Mouse (Mus musculus) MEL (cell line): ENCODE data around the gene Zfyve21. TPM values are rescaled to one million over a fixed set of nuclear protein-coding genes. Genes with fewer than 3 reads are reported as not detected.
A peak's percentile ranks its signal among the peaks of the same experiment; 100 is the strongest.

Experiments used
- DNase-seq: peaks from one replicate; pipeline ENCODE4 v3.0.0; 2011; ENCODE audit warnings: low read depth, low spot score
- H3K27ac ChIP-seq: 2 replicates; pipeline ENCODE4 v1.5.1; 2012; ENCODE audit warnings: low read depth, mild to moderate bottlenecking, control low read depth, low read length, moderate library complexity; ENCODE audit not compliant: control insufficient read depth
- H3K27me3 ChIP-seq, 2 experiments: fragments of 150-350 bp in 1 of 2; sonication (generic) in 1 of 2; 2 replicates each; pipeline ENCODE4 v1.6.1; 2012; ENCODE audit warnings: low read length in 2 of 2, mild to moderate bottlenecking in 2 of 2, improper control_type of control experiment in 1 of 2, moderate library complexity in 1 of 2; ENCODE audit not compliant: insufficient read depth in 2 of 2, control insufficient read depth in 1 of 2
- H3K36me3 ChIP-seq, 2 experiments: 2 replicates each; pipeline ENCODE4 v1.6.1; 2012 to 2014; ENCODE audit warnings: low read length in 2 of 2, improper control_type of control experiment in 1 of 2, inconsistent platforms in 1 of 2, mild to moderate bottlenecking in 1 of 2; ENCODE audit not compliant: insufficient read depth in 2 of 2, control insufficient read depth in 1 of 2
- H3K4me1 ChIP-seq, 2 experiments: fragments of 150-350 bp in 1 of 2; sonication (generic) in 1 of 2; 2 replicates each; pipeline ENCODE4 v1.6.1; 2012; ENCODE audit warnings: low read length in 2 of 2, improper control_type of control experiment in 1 of 2, mild to moderate bottlenecking in 1 of 2; ENCODE audit not compliant: insufficient read depth in 2 of 2, control insufficient read depth in 1 of 2
- H3K4me3 ChIP-seq, 2 experiments: fragments of 150-350 bp in 1 of 2; sonication (generic) in 1 of 2; 2 replicates each; pipeline ENCODE4 v1.5.1; 2012; ENCODE audit warnings: low read depth in 2 of 2, low read length in 2 of 2, mild to moderate bottlenecking in 2 of 2, moderate library complexity in 2 of 2, control low read depth in 1 of 2, improper control_type of control experiment in 1 of 2; ENCODE audit not compliant: control insufficient read depth in 1 of 2, insufficient read depth in 1 of 2
- H3K79me2 ChIP-seq: 2 replicates; pipeline ENCODE4 v1.6.1; 2012; ENCODE audit warnings: mild to moderate bottlenecking, low read length, moderate library complexity; ENCODE audit not compliant: control insufficient read depth, poor library complexity, insufficient read depth
- H3K9ac ChIP-seq: 2 replicates; pipeline ENCODE4 v1.6.1; 2012; ENCODE audit warnings: low read depth, mild to moderate bottlenecking, control low read depth, low read length, moderate library complexity; ENCODE audit not compliant: control insufficient read depth, poor library complexity, severe bottlenecking
- H3K9me3 ChIP-seq: fragments of 150-350 bp; sonication (generic); replicated peaks from 2 replicates; pipeline ENCODE4 v1.6.1; 2012; ENCODE audit warnings: mild to moderate bottlenecking, low read length, improper control_type of control experiment, moderate library complexity; ENCODE audit not compliant: insufficient read depth
- CHD2 ChIP-seq: IDR thresholded peaks from 2 replicates; pipeline ENCODE4 v1.6.1; 2011; ENCODE audit warnings: low read length, improper control_type of control experiment
- CTCF ChIP-seq, 3 experiments: IDR thresholded peaks in 2 of 3; conservative IDR thresholded peaks in 1 of 3; 2 replicates each; pipeline ENCODE4 v1.5.1; 2011 to 2012; ENCODE audit warnings: low read length in 3 of 3, low read depth in 2 of 3, mild to moderate bottlenecking in 2 of 3, improper control_type of control experiment in 1 of 3, inconsistent platforms in 1 of 3, mixed read lengths in 1 of 3, moderate library complexity in 1 of 3; ENCODE audit not compliant: control insufficient read depth in 1 of 3, insufficient read depth in 1 of 3, poor library complexity in 1 of 3, severe bottlenecking in 1 of 3
- E2F4 ChIP-seq: IDR thresholded peaks from 2 replicates; pipeline ENCODE4 v1.6.1; 2011; ENCODE audit warnings: low read depth, low read length, improper control_type of control experiment, borderline replicate concordance
- HCFC1 ChIP-seq: IDR thresholded peaks from 2 replicates; pipeline ENCODE4 v1.6.1; 2012; ENCODE audit warnings: low read depth, mild to moderate bottlenecking, inconsistent platforms, low read length, improper control_type of control experiment, moderate library complexity
- KAT2A ChIP-seq: conservative IDR thresholded peaks from 2 replicates; pipeline ENCODE4 v1.6.1; 2012; ENCODE audit warnings: low read depth, low read length, improper control_type of control experiment, inconsistent platforms
- MAX ChIP-seq: IDR thresholded peaks from 2 replicates; pipeline ENCODE4 v1.6.1; 2011; ENCODE audit warnings: low read length, improper control_type of control experiment
- MAZ ChIP-seq: IDR thresholded peaks from 2 replicates; pipeline ENCODE4 v1.6.1; 2012; ENCODE audit warnings: low read depth, mild to moderate bottlenecking, inconsistent platforms, low read length, improper control_type of control experiment
- MXI1 ChIP-seq: IDR thresholded peaks from 2 replicates; pipeline ENCODE4 v1.6.1; 2011; ENCODE audit warnings: mild to moderate bottlenecking, low read depth, low read length, improper control_type of control experiment
- NELFE ChIP-seq: IDR thresholded peaks from 2 replicates; pipeline ENCODE4 v1.6.1; 2011; ENCODE audit warnings: low read depth, low read length, improper control_type of control experiment
- NRF1 ChIP-seq: IDR thresholded peaks from 2 replicates; pipeline ENCODE4 v1.6.1; 2014; ENCODE audit warnings: low read depth, mild to moderate bottlenecking, inconsistent platforms, low read length, improper control_type of control experiment, moderate library complexity; ENCODE audit not compliant: poor library complexity, insufficient read depth, severe bottlenecking
- POLR2A ChIP-seq, 2 experiments: IDR thresholded peaks; 2 replicates each; pipeline ENCODE4 v1.6.1; 2011 to 2012; ENCODE audit warnings: low read length in 2 of 2, mild to moderate bottlenecking in 2 of 2, control low read depth in 1 of 2, improper control_type of control experiment in 1 of 2, low read depth in 1 of 2, moderate library complexity in 1 of 2; ENCODE audit not compliant: control insufficient read depth in 1 of 2, insufficient read depth in 1 of 2, poor library complexity in 1 of 2
- POLR2AphosphoS2 ChIP-seq: IDR thresholded peaks from 2 replicates; pipeline ENCODE4 v1.6.1; 2011; ENCODE audit warnings: low read length, improper control_type of control experiment
- TCF12 ChIP-seq: IDR thresholded peaks from 2 replicates; pipeline ENCODE4 v1.6.1; 2014; ENCODE audit warnings: low read depth, mild to moderate bottlenecking, inconsistent platforms, low read length, improper control_type of control experiment, moderate library complexity
- UBTF ChIP-seq: IDR thresholded peaks from 2 replicates; pipeline ENCODE4 v1.6.1; 2012; ENCODE audit warnings: low read depth, mild to moderate bottlenecking, inconsistent platforms, low read length, improper control_type of control experiment, moderate library complexity, borderline replicate concordance; ENCODE audit not compliant: insufficient read depth
- USF1 ChIP-seq: IDR thresholded peaks from 2 replicates; pipeline ENCODE4 v1.6.1; 2014; ENCODE audit warnings: low read depth, mild to moderate bottlenecking, inconsistent platforms, low read length, improper control_type of control experiment, moderate library complexity
- USF2 ChIP-seq, 2 experiments: IDR thresholded peaks; 2 replicates each; pipeline ENCODE4 v1.6.1; 2011 to 2012; ENCODE audit warnings: improper control_type of control experiment in 2 of 2, low read length in 2 of 2, borderline replicate concordance in 1 of 2, inconsistent platforms in 1 of 2, low read depth in 1 of 2, mild to moderate bottlenecking in 1 of 2; ENCODE audit not compliant: insufficient read depth in 1 of 2
- ZKSCAN1 ChIP-seq: IDR thresholded peaks from 2 replicates; pipeline ENCODE4 v1.6.1; 2012; ENCODE audit warnings: low read depth, mild to moderate bottlenecking, inconsistent platforms, low read length, improper control_type of control experiment, moderate library complexity
- ZMIZ1 ChIP-seq: IDR thresholded peaks from 2 replicates; pipeline ENCODE4 v1.6.1; 2012; ENCODE audit warnings: low read depth, mild to moderate bottlenecking, inconsistent platforms, low read length, improper control_type of control experiment, moderate library complexity
- polyA plus RNA-seq, 2 experiments: library from polyadenylated mRNA; stranded (reverse) in 1 of 2; unstranded in 1 of 2; fragments of >175 nt in 1 of 2; fragments of >200 nt in 1 of 2; gene quantifications; 2 replicates each; pipeline versions ENCODE4 v1.2.1 to v1.2.4; 2012; ENCODE audit warnings: low replicate concordance in 2 of 2, low read depth in 1 of 2; ENCODE audit not compliant: insufficient read length in 2 of 2, insufficient read depth in 1 of 2, missing spikeins in 1 of 2
- total RNA-seq: library from RNA; depleted of rRNA; stranded (reverse); fragments of 300-350 nt; gene quantifications from 2 replicates; pipeline ENCODE4 v1.2.3, GENCODE M21; 2012; rRNA removed

The Zfyve21 gene
- total RNA-seq = 7.2 and 8.1 TPM in 2 replicates
- polyA plus RNA-seq = 1 to 10 TPM in 1 of 2 experiments, not detected in 1; 9.1 TPM

GRCm38 (mm10) chr12:111813766-111814617, at the start of gene Zfyve21, which contains the start of gene Xrcc3:
Gene Zfyve21 (plus strand): TSS chr12:111814170.
Gene Xrcc3 (minus strand): TSS chr12:111813873.
- Histone ChIP-seq H3K27me3 (no peaks in the 10 kb centered on the region), H3K9ac (peak within 1 kb of the TSS; percentile 88), H3K9me3 (no peaks in the 10 kb centered on the region), H3K4me3 (peak within 1 kb of the TSS; percentile 82 to 87), H3K4me1 (peaks cover 7 to 33% of the 10 kb centered on the region in 2 experiments), H3K79me2 (peaks cover 12% of the 10 kb centered on the region), H3K27ac (peak within 1 kb of the TSS; percentile 68), H3K36me3 (peaks cover 0 to 15% of the 10 kb centered on the region in 2 experiments; a peak in 2 of 4 replicates)
- TF ChIP-seq CHD2 (peak; percentile 85), UBTF (no peak), E2F4 (peak; percentile 74; the same call in 1 of the 2 replicates), TCF12 (no peak), MXI1 (peak; percentile 74), HCFC1 (peak; percentile 76), NRF1 (peak; percentile 26; the same call in 1 of the 2 replicates), CTCF (IDR thresholded peaks at IDR 0.05 in 2 of 3, conservative IDR thresholded peaks at IDR 0.05 in 1 of 3; ENCODE audit: control insufficient read depth in 1 of 3, insufficient read depth in 1 of 3, low read depth in 2 of 3, low read length in 3 of 3, poor library complexity in 1 of 3, severe bottlenecking in 1 of 3) (no peak; a peak in 1 of 6 replicates), ZMIZ1 (0 out of 2 replicates have a peak, but pooled peaks have one; percentile 17), NELFE (peak; percentile 61), USF2 (IDR thresholded peaks at IDR 0.05; ENCODE audit: borderline replicate concordance in 1 of 2, insufficient read depth in 1 of 2, low read depth in 1 of 2, low read length in 2 of 2) (no peak), POLR2AphosphoS2 (peak; percentile 71; the same call in 1 of the 2 replicates), POLR2A (IDR thresholded peaks at IDR 0.05; ENCODE audit: control insufficient read depth in 1 of 2, insufficient read depth in 1 of 2, low read depth in 1 of 2, low read length in 2 of 2, poor library complexity in 1 of 2) (peak; percentile 49 to 82; a peak in 3 of 4 replicates), KAT2A (peak; percentile 48; the same call in 1 of the 2 replicates), MAX (peak; percentile 55), USF1 (0 out of 2 replicates have a peak, but pooled peaks have one; percentile 10), ZKSCAN1 (no peak), MAZ (peak; percentile 79; the same call in 1 of the 2 replicates)
- DNase-seq = peak; percentile 99
